In genomic region chr12:81816330-81817125, GRCm38 (mm10) we compare ENCODE assay signal across 8 mouse cellular contexts. TPM values are rescaled to one million over a fixed set of nuclear protein-coding genes. Genes with fewer than 3 reads are reported as not detected.
A peak's percentile ranks its signal among the peaks of the same experiment; 100 is the strongest.
DNase-seq lines count a peak whose midpoint lies in the region; ATAC-seq and TF ChIP-seq lines count a peak whose summit lies in the region.

No protein-coding gene starts in this region.

- H3K27ac ChIP-seq in gastrocnemius, adult 2 months = no peak overlapping the region
- peak overlapping the region; percentile 71 for H3K27ac ChIP-seq in heart, embryonic 12.5 days (ENCODE audit: poor library complexity, severe bottlenecking)
- H3K27ac ChIP-seq in neural tube, embryonic 15.5 days (replicated peaks) = peak overlapping the region; percentile 49

- peak overlapping the region; percentile 49 for H3K4me2 ChIP-seq in heart, embryonic 12.5 days
- peak overlapping the region; percentile 44 for H3K4me2 ChIP-seq in neural tube, embryonic 15.5 days

- peaks cover 17% of the 10 kb centered on the region; the same call in 1 of the 2 replicates for H3K4me1 ChIP-seq in heart, embryonic 12.5 days (replicated peaks)
- peaks cover 10% of the 10 kb centered on the region for H3K4me1 ChIP-seq in neural tube, embryonic 15.5 days

- no peak for TF ChIP-seq CTCF in gastrocnemius, adult 2 months (IDR thresholded peaks at IDR 0.05)

- H3K9ac ChIP-seq in heart, embryonic 12.5 days = no peak overlapping the region
- H3K9ac ChIP-seq in neural tube, embryonic 15.5 days (replicated peaks) = no peak overlapping the region

- 20% methylated on average over 10 of the region's 10 CpGs for WGBS in heart, embryonic 12.5 days
- 20% methylated on average over 10 of the region's 10 CpGs for WGBS in neural tube, embryonic 15.5 days

- peak overlapping the region; percentile 29; the same call in 1 of the 2 replicates for H3K4me3 ChIP-seq in gastrocnemius, adult 2 months
- peak overlapping the region; percentile 19; the same call in 1 of the 2 replicates for H3K4me3 ChIP-seq in heart, embryonic 12.5 days
- 0 out of 2 replicates have a peak overlapping the region, but pooled peaks have one; percentile 1 for H3K4me3 ChIP-seq in neural tube, embryonic 15.5 days (replicated peaks)

- no peak for DNase-seq in gastrocnemius, adult 2 months
- DNase-seq in gastrocnemius, adult 8-10 months (ENCODE audit: low spot score in 2 of 2) = no peak
- peak; percentile 47 for DNase-seq in kidney, postnatal 14 days
- no peak for DNase-seq in spleen, postnatal 4 days (ENCODE audit: low spot score in 2 of 2)
- no peak for DNase-seq in urinary bladder, adult 18-20 months (ENCODE audit: low spot score in 2 of 2)
- no peak for DNase-seq in left cerebral cortex, postnatal 25 days (ENCODE audit: low spot score in 2 of 2)

- intact Hi-C loops in gastrocnemius, adult 2 months (cut with DNase I) = no loop called here
- intact Hi-C loops in left cerebral cortex, postnatal 25 days (cut with DNase I) = no loop called here

- H3K36me3 ChIP-seq in heart, embryonic 12.5 days = no peaks in the 10 kb centered on the region
- no peaks in the 10 kb centered on the region for H3K36me3 ChIP-seq in neural tube, embryonic 15.5 days

- H3K9me3 ChIP-seq in heart, embryonic 12.5 days (replicated peaks) = no peaks in the 10 kb centered on the region
- no peaks in the 10 kb centered on the region for H3K9me3 ChIP-seq in neural tube, embryonic 15.5 days (replicated peaks)

- H3K27me3 ChIP-seq in heart, embryonic 12.5 days (replicated peaks) = no peaks in the 10 kb centered on the region
- H3K27me3 ChIP-seq in neural tube, embryonic 15.5 days (replicated peaks) = no peaks in the 10 kb centered on the region

- ATAC-seq in heart, embryonic 12.5 days (ENCODE audit: insufficient number of reproducible peaks, low FRiP score) = peak; percentile 53
- ATAC-seq in neural tube, embryonic 15.5 days (ENCODE audit: low FRiP score) = no peak; the same call in 1 of the 2 replicates

RNA-seq across cellular contexts. Expression of gene Map3k9, which starts 35.6 kb away (rescaled TPM):
- under 1 TPM; 0.08 to 0.10 TPM for total RNA-seq in gastrocnemius, adult 2 months (2021)
- total RNA-seq in gastrocnemius, adult 8-10 months (2022) = under 1 TPM; 0.07 to 0.22 (median 0.12) TPM
- polyA plus RNA-seq in heart, embryonic 12.5 days (2016; fragmentation: Nextera tagmentation; extraction: Ambion mirVana) = 0.53 and 0.61 TPM in 2 replicates
- 10.2 and 11.5 TPM in 2 replicates for polyA plus RNA-seq in neural tube, embryonic 15.5 days (2015; fragmentation: Nextera tagmentation; extraction: Ambion mirVana)
- 10 to 100 TPM; 57.9 to 62.6 TPM for total RNA-seq in left cerebral cortex, postnatal 25 days (2021)

RNA-seq across cellular contexts. Expression of gene Pcnx, which starts 43.3 kb away (rescaled TPM):
- 10 to 100 TPM; 50.3 to 51.3 TPM for total RNA-seq in gastrocnemius, adult 2 months (2021)
- total RNA-seq in gastrocnemius, adult 8-10 months (2022) = 10 to 100 TPM; 47.1 to 67.9 (median 59.7) TPM
- polyA plus RNA-seq in heart, embryonic 12.5 days (2016; fragmentation: Nextera tagmentation; extraction: Ambion mirVana) = 17.8 and 19.1 TPM in 2 replicates
- 7.3 and 9.6 TPM in 2 replicates for polyA plus RNA-seq in neural tube, embryonic 15.5 days (2015; fragmentation: Nextera tagmentation; extraction: Ambion mirVana)
- total RNA-seq in left cerebral cortex, postnatal 25 days (2021) = 10 to 100 TPM; 91.5 to 99.8 TPM

Comparison
In these comparisons a context has a peak if more than half of its experiments do, and no peak if none do; other contexts are left out.
1. RNA of gene Map3k9, which starts 35.6 kb away (total RNA-seq): 57.9 to 62.6 TPM in left cerebral cortex, postnatal 25 days; 0.07 to 0.22 TPM in gastrocnemius, adult 8-10 months and 0.08 to 0.10 TPM in gastrocnemius, adult 2 months; every median in the first group is over 10 times any median in the second.
2. Peak in every context shown above with its lines, with median percentiles within 50 percentile points of each other: H3K4me3 ChIP-seq.